Mouse (Mus musculus) retina, postnatal 7 days (tissue): ENCODE measurements around the gene Pth2.

Source experiments
- DNase-seq: peaks from one replicate; pipeline ENCODE4 v3.0.0-alpha.2; 2012; ENCODE audit warnings: low read depth, low spot score

The Pth2 gene

DNA sequence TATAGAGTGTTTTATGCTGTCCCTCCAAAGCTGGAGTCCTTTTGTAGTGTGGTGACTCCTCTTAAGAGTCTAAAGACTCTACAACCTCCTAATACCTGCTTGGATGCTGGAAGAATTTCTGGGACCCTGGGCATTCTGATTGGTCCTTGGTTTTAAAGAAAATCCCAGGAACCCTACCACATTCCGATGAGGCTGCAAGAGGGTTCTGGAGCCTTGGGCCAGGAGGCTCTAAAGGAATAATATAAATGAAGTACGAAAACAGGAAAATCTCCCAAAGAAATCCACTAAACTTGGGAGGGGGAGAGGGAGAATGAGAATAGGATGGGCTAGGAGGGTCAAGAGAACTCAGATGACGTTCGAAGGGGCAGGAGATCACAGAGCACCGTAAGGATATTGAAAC lies 27.2 kb upstream of the Pth2 start:
- DNase-seq: no peak

- peak; percentile 92 for DNase-seq
Measured at GRCm38 (mm10) chr7:45154096-45154992, 26.5 kb upstream of the Pth2 start, which contains the start of the genes Pih1d1 and Aldh16a1. TSS of gene Pih1d1 (plus strand) at chr7:45154303. TSS of gene Aldh16a1 (minus strand) at chr7:45154584.

GRCm38 (mm10) chr7:45154993-45155514 lies 25.7 kb upstream of the Pth2 start:
- no peak for DNase-seq

- DNase-seq: no peak
Measured at GRCm38 (mm10) chr7:45155590-45155989, 25.2 kb upstream of the Pth2 start.

GRCm38 (mm10) chr7:45156206-45156605 lies 24.6 kb upstream of the Pth2 start:
- DNase-seq: no peak

- no peak for DNase-seq
Measured at GRCm38 (mm10) chr7:45157459-45157858, 23.3 kb upstream of the Pth2 start.

- DNase-seq: no peak
Measured at GRCm38 (mm10) chr7:45158991-45159390, 21.8 kb upstream of the Pth2 start.

DNA sequence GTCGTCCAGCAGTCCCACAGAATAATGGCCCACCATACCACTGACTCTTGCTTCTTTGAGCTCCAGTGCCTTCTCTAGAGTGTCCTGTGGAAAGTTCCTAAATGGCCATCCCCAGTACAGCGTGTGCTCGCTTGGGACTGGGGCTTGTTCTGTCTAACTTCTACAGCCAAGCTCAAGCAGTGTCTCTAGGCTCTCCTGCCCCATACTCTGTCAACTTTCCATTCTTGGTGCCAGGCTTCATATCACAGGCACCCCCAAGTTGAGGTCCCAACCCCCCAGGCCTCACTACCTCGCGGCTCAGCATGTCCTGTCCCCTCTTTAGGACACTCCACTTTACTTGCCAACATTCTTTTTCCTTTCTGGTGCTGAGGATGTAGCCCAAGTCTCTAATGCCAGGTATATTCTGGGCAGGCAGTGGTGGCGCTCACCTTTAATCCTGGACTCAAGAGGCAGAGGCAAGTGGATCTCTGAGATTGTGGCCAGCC lies 20.4 kb upstream of the Pth2 start:
- no peak for DNase-seq

GRCm38 (mm10) chr7:45160866-45161265 lies 19.9 kb upstream of the Pth2 start:
- no peak for DNase-seq

GRCm38 (mm10) chr7:45161612-45162473 lies 19.0 kb upstream of the Pth2 start:
- peak; percentile 75 for DNase-seq

DNA sequence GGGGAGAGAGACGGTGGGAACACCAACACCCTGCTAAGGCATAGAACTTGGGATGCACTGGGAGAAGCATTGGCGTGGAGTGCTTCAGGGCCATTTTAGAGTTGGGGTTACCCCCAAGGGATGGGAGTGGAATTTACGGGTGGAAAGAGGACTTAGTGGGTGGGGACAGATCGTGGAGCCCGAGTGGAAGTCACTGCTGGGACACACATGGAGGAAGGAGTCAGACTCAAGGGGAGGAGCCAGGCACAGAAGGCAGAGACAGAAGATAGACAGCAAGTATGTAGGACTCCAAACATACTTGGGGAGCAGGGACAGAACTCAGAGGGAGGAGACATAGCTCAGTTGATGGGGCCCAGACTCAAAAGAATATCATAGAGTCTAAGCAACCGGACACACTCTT lies 18.2 kb upstream of the Pth2 start:
- DNase-seq: no peak

DNA sequence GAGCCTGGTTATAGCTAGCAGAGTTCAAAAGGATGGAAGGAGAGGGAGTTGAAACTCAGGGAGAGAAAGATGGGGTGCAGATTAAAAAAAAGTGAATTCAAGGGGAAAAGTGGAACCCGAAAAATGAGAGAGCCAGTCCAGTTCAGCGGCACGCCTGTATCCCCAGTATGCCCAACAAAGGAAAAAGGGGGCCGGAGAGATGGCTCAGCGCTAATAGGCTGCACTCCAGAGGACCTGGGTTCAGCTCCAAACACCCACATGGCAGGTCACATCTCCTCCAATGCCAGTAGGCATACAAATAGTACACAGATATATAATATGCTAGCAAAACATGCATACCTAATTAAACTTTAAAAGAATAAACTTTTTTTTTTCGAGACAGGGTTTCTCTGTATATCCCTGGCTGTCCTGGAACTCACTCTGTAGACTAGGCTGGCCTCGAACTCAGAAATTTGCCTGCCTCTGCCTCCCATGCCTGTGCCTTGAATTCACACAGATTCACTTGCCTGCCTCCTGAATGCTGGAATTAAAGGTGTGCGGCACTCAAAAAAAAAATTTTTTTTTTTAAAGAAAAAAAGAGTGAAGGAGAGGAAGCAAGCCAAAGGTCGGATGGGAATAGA lies 17.7 kb upstream of the Pth2 start:
- DNase-seq: no peak

DNA sequence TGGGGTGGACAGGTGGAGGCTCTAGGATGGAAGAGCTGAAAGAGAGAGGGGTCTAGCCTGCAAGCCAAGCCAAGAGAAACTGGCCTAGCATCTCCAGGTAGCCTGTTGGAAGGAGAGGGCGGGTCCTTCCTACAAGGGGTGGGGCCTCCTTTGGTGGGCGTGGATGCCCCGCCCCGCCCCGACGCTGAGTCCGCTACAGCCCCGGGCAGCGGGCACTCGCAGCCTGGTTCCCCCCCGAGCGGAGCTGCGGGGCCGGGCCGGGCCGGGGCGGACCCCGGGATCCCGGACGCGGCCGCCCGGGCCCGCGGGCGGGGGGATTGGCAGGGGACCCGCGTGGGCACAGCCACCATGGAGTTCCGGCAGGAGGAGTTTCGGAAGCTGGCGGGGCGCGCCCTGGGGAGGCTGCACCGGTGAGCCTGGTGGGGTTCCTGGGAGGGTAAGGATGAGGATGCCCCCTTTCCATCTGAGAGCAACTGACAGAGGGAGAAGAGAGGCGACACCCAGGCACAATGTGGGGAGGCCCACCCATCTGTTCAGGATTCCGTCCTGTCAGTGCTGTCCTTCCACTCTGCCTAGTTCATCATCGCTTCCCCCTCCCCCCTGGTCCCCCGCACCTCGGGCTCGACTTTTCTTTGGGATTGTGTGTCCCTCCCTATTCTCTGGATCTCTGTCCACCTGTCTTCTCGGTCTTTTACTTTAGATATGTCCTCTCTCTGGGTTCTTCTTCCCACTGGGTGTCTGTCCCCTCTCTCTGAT lies 16.9 kb upstream of the Pth2 start, which contains the start of gene Slc17a7:
Gene Slc17a7 (plus strand): TSS at position 215 of the 756 bp plus-strand sequence.
- no peak for DNase-seq

DNA sequence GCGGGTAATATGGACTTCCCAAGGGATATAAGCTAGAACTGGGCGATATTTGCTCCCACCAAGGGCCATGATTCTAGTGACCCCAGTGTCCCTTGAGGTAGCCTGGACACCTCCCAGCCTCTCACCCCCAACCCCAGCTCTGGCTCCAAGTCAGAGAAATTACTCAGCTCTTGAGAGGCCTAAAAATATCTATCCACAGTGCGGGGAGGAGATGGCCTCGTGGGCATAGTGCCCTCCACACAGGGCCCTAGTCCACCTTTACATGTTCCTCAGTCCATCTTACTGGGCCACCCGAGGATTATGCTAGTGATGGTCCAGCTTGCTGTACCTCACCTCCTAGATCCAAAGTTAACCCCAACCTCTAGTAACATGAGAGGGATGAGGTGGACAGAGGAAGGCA lies 16.0 kb upstream of the Pth2 start:
- DNase-seq: no peak

GRCm38 (mm10) chr7:45165701-45166100 lies 15.1 kb upstream of the Pth2 start:
- DNase-seq: no peak

DNA sequence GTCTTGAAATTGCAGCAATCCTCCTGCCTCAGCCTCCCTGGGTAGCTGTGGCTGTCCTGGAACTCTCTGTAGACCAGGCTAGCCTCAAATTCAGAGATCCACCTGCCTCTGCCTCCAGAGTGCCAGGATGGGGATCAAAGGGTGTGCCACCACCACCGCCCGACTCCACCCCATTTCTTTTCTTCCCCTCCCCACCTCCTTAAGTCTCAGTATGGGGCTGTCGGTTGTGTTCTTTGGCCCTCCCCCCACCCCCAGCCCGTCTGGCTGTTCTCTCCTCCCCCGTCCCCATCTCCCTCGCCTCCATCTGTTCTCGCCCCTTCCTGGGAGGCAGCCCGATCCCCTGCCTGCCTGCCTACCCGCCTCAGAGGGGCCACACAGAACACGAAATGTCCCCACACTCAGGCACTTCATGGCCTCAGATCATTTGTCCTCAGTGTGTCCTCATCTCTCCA lies 13.8 kb upstream of the Pth2 start:
- no peak for DNase-seq

DNA sequence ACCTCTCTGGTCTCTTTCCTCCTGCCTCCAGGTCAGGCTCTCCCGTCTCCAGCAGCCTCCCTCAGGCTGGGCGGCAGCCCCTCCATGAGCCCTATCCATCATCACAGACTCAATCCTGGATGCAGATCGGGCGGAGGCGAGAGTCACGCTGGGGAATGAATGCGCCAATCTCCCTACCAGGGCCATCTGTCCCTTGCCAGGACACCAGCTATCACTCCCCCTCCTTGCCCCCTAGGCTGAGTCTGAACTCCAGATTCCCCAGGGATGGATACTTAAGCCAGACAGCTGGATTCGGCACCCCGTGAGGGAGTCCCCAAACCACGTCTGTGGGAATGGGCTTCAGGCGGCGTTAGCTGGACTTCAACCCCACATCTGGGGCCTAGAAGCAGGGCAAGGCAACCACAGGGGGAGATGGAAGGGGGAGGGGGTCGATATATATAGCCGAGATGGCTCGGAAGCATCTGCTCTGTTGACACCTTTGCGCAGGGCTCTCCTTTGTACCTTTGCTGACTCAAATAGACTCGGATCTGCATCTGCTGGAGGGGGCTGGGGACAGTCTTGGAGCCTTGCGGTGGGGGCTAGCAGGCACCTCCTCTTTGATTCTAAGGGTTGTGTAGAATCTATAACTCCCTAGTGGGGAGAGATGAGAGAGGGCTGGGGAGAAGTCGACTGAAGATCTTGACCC lies 12.9 kb upstream of the Pth2 start:
- no peak for DNase-seq

DNA sequence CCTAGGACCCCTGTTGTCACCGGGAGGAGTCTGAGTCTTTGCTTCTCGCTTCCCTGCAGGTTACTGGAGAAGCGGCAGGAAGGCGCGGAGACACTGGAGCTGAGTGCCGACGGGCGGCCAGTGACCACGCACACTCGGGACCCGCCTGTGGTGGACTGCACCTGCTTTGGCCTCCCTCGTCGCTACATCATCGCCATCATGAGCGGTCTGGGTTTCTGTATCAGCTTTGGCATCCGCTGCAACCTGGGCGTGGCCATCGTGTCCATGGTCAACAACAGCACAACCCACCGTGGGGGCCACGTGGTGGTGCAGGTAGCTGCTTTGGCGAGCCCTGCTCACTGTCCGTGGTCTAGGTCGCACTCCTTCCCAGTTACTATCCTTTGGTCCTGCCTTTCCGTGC lies 12.1 kb upstream of the Pth2 start:
- DNase-seq: no peak

DNA sequence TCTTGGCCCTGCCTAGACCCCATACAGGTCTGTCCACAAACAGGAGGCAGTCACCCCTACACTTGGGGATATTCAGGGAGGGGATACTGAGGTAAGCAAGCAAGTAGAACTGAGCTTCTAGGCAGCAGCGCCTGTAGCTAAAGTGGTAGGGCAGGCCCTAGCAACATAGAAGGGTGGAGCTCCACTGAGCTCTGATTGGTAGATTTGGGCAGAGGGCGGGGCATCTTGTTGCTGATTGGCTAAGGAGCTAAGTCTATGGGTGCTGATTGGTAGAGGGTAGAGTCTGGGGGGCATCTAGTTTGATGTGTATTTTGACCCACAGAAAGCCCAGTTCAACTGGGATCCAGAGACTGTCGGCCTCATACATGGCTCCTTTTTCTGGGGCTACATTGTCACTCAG lies 11.3 kb upstream of the Pth2 start:
- DNase-seq: no peak

GRCm38 (mm10) chr7:45172974-45173373 lies 7.8 kb upstream of the Pth2 start:
- no peak for DNase-seq
